Mouse (Mus musculus) heart, embryonic 14.5 days (tissue): ENCODE results near the gene Kbtbd12. TPM values are rescaled to one million over a fixed set of nuclear protein-coding genes. Genes with fewer than 3 reads are reported as not detected.

Source experiments
- ATAC-seq: fragments of 200-750 bp; cut with Nextera tagmentation; 2 replicates; pipeline ENCODE4 v1.8.0; 2017; ENCODE audit warnings: low read depth, moderate TSS enrichment; ENCODE audit not compliant: insufficient number of reproducible peaks, insufficient read depth, low FRiP score
- H3K27ac ChIP-seq, 2 experiments: fragments of 200-500 bp in 1 of 2; fragments of 300-500 bp in 1 of 2; sonication (generic) in 1 of 2; replicated peaks in 1 of 2; 2 replicates each; pipeline ENCODE4 v1.5.1; 2012 to 2014; ENCODE audit warnings: low read depth in 2 of 2, low read length in 2 of 2, control low read depth in 1 of 2, mild to moderate bottlenecking in 1 of 2, mixed read lengths in 1 of 2; ENCODE audit not compliant: control insufficient read depth in 1 of 2, insufficient read depth in 1 of 2
- H3K27me3 ChIP-seq: fragments of 300-500 bp; sonication (generic); 2 replicates; pipeline ENCODE4 v1.6.1; 2014; ENCODE audit warnings: mild to moderate bottlenecking, low read length, control low read depth; ENCODE audit not compliant: control insufficient read depth, insufficient read depth
- H3K36me3 ChIP-seq: fragments of 300-500 bp; sonication (generic); 2 replicates; pipeline ENCODE4 v1.6.1; 2014; ENCODE audit warnings: mild to moderate bottlenecking, control low read depth, low read length, mixed read lengths; ENCODE audit not compliant: control insufficient read depth, insufficient read depth
- H3K4me1 ChIP-seq, 2 experiments: fragments of 200-500 bp in 1 of 2; fragments of 300-500 bp in 1 of 2; sonication (generic) in 1 of 2; 2 replicates each; pipeline ENCODE4 v1.6.1; 2012 to 2014; ENCODE audit warnings: low read length in 2 of 2, control low read depth in 1 of 2, mixed read lengths in 1 of 2; ENCODE audit not compliant: control insufficient read depth in 2 of 2, insufficient read depth in 2 of 2
- H3K4me2 ChIP-seq: fragments of 300-500 bp; sonication (generic); 2 replicates; pipeline ENCODE4 v1.6.1; 2014; ENCODE audit warnings: mild to moderate bottlenecking, low read length
- H3K4me3 ChIP-seq, 2 experiments: fragments of 200-500 bp in 1 of 2; fragments of 300-500 bp in 1 of 2; sonication (generic) in 1 of 2; 2 replicates each; pipeline ENCODE4 v1.5.1; 2012 to 2014; ENCODE audit warnings: low read length in 2 of 2, mild to moderate bottlenecking in 2 of 2, control low read depth in 1 of 2, low read depth in 1 of 2, moderate library complexity in 1 of 2; ENCODE audit not compliant: control insufficient read depth in 1 of 2, insufficient read depth in 1 of 2
- H3K9ac ChIP-seq: fragments of 300-500 bp; sonication (generic); 2 replicates; pipeline ENCODE4 v1.6.1; 2014; ENCODE audit warnings: mild to moderate bottlenecking, low read length
- H3K9me3 ChIP-seq: fragments of 300-500 bp; sonication (generic); 2 replicates; pipeline ENCODE4 v1.6.1; 2016; ENCODE audit warnings: low read length, control low read depth; ENCODE audit not compliant: control insufficient read depth
- WGBS: fragments of 180-500 bp; shearing (Covaris S2); extraction: QIAGEN DNeasy Blood & Tissue Kit; methylation state at CpG from one replicate; pipeline ENCODE4 v1.1.7; 2014; 5-methylcytosine and 5-hydroxymethylcytosine counted together
- polyA plus RNA-seq: library from polyadenylated mRNA; unstranded; fragments of >200 nt; fragmentation: Nextera tagmentation; extraction: Ambion mirVana; gene quantifications from 2 replicates; pipeline ENCODE4 v1.2.1, GENCODE M21; 2014

Gene Kbtbd12
- polyA plus RNA-seq, 1 experiment from 2014 or later, result 22.8 TPM

DNA sequence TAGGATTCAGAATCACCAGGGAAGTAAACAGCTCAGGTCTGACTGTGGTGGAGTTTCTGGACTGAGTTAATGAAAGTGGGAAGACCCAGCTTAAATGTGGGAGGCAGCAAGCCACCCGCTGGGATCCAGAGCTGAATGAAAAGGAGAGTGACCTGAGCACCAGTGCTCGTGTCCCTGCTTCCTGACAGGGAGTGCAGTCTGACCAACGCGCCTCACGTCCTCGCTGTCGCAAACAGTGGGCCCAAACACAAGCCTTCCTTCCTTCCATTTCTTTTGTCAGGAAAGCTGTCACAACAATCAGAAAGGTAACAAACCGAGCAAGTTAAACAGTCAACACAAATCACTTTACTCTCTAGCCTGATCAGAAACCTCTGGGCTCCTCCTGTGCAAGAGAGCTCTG is 121.8 kb downstream of the Kbtbd12 start:
- Histone ChIP-seq H3K4me3 (peak overlapping the region in 1 of 2 experiments; percentile 97; a peak in 1 of 4 replicates), H3K9ac (peak overlapping the region; percentile 32; the same call in 1 of the 2 replicates), H3K4me2 (peak overlapping the region; percentile 94), H3K9me3 (no peaks in the 10 kb centered on the region), H3K36me3 (peaks cover 53% of the 10 kb centered on the region), H3K27ac (peak overlapping the region in 1 of 2 experiments; percentile 51; a peak in 1 of 4 replicates), H3K4me1 (peaks cover 34 to 59% of the 10 kb centered on the region in 2 experiments), H3K27me3 (no peaks in the 10 kb centered on the region)
- ATAC-seq, result no peak
- WGBS, result 59% methylated on average over 8 of the region's 8 CpGs

DNA sequence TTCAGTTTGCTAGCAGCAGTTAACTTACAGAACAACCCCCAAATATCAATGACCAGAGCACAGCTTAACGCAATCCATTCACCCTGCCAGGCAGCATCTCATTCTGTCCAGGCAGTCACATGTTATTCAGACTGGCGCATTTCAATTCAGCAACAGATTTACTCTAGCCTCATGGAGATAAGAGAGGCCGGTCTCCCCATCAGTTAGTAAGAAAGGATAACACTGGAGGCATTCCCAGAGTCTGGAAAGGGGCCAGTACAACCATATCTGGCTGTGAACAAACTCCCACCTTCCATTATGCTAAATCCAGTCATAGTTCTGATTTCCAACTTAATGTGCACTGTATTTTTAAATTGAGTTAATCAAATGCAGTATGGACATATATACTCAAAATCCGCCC is 123.2 kb downstream of the Kbtbd12 start:
- H3K9me3 ChIP-seq, result no peaks in the 10 kb centered on the region
- H3K36me3 ChIP-seq, result peaks cover 67% of the 10 kb centered on the region
- peak overlapping the region; percentile 45 to 46; a peak in 2 of 4 replicates for H3K27ac ChIP-seq
- H3K9ac ChIP-seq, result no peak overlapping the region
- H3K4me2 ChIP-seq, result peak overlapping the region; percentile 28; the same call in 1 of the 2 replicates
- H3K4me3 ChIP-seq, result no peak overlapping the region
- peaks cover 32 to 55% of the 10 kb centered on the region in 2 experiments for H3K4me1 ChIP-seq
- 28% methylated on average over 4 of the region's 4 CpGs for WGBS
- no peaks in the 10 kb centered on the region for H3K27me3 ChIP-seq
- no peak for ATAC-seq

DNA sequence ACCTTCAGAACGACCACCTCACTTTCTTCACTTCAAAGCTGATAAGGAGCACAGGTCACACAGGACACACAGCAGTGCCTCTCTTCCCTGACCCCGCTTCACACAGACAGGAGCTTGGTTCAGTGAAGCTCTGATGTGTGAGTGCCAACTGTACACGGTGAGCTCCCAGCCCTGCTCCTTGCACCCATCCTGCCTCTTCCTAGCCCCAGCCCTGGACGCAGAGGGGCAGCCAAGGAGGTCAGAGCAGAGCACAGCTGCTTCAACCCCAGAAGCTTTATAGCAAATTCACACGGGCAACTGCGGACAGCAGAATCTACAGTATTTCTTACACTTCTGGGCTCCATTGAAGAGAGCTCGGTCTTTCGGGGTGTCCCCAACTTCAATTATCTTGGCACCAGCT is 123.8 kb downstream of the Kbtbd12 start:
- H3K9me3 ChIP-seq, result no peaks in the 10 kb centered on the region
- H3K36me3 ChIP-seq, result peaks cover 72% of the 10 kb centered on the region
- ATAC-seq, result no peak
- H3K27ac ChIP-seq, result peak overlapping the region; percentile 45 to 46; a peak in 2 of 4 replicates
- 64% methylated on average over 8 of the region's 8 CpGs for WGBS
- peak overlapping the region; percentile 28; the same call in 1 of the 2 replicates for H3K4me2 ChIP-seq
- peaks cover 30 to 51% of the 10 kb centered on the region in 2 experiments for H3K4me1 ChIP-seq
- H3K9ac ChIP-seq, result no peak overlapping the region; the same call in 1 of the 2 replicates
- H3K4me3 ChIP-seq, result no peak overlapping the region
- no peaks in the 10 kb centered on the region for H3K27me3 ChIP-seq

DNA sequence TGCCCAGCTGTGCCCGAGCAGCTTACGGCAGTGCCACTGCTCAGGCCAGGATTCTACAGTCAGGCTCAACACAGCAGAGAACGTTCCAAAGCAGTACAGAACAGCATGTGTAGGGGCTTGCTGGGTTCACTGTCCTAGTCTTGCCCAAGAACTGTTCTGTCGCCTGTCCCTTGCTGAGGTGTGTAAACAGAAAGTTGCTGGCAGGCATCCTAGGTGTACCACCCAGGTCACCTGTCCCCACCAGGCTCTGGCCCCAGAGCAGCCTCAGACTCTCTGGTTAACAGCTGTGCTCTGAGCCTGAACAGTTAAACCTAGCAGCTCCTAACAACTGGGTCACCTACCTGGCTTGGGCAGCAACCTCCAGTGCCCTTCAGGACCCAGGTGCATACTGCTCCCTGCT is 134.7 kb downstream of the Kbtbd12 start:
- no peak for ATAC-seq
- peak overlapping the region; percentile 36 to 38; a peak in 2 of 4 replicates for H3K27ac ChIP-seq
- WGBS, result 78% methylated on average over 4 of the region's 4 CpGs

DNA sequence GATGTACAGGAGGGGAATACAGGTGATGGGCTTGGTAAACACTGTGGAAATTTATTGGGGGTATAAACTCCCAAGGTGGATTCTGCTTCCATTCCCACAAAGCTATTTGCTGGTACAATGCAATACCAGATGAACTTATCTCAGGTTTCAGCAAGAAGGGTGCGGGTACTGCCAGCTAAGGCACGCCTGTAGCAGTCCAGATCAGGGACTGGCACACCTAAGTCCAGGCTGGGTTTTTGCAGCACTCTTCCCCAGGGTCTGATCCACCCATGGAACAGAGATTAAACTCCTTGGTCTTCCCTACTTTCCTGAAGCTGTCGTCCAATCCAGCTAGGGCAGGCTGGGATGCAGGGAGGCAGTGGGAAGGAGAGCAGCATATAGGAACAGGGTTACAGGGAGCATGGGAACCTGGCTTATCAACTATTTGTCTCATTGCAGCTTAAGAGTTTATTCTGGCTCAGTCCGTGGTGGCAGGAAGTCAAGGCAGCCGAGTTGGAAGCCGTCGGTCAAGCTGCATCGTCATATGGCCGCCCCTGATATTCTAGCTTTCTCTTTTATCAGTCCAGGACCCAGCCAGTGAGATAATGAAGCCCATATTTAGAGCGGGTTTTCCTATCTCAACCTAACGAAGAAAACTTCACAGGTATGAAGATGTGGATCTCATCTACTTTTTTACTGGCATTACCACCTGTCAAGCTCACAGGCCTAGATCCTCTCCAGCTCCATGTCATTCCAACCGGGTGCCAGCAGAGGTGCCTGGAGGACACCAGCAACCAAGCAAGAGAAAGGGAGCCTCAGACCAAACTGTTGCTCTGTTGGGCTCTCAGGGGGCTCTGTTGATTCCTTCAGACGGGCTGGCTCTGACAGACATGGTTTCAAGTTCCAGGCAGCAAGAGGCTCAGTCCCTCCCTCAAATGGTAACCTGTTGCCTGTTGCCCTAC is 135.4 kb downstream of the Kbtbd12 start:
- no peak overlapping the region for H3K4me3 ChIP-seq
- ATAC-seq, result peak; percentile 32; the same call in 1 of the 2 replicates

More for the DNA sequence above, 134.7 kb downstream of the Kbtbd12 start:
- H3K36me3 ChIP-seq, result peaks cover 57% of the 10 kb centered on the region
- H3K4me1 ChIP-seq, result peaks cover 4 to 19% of the 10 kb centered on the region in 2 experiments; a peak in 3 of 4 replicates
- no peak overlapping the region for H3K4me3 ChIP-seq
- H3K27me3 ChIP-seq, result no peaks in the 10 kb centered on the region
- no peak overlapping the region for H3K9ac ChIP-seq
- H3K9me3 ChIP-seq, result no peaks in the 10 kb centered on the region
- H3K4me2 ChIP-seq, result no peak overlapping the region

DNA sequence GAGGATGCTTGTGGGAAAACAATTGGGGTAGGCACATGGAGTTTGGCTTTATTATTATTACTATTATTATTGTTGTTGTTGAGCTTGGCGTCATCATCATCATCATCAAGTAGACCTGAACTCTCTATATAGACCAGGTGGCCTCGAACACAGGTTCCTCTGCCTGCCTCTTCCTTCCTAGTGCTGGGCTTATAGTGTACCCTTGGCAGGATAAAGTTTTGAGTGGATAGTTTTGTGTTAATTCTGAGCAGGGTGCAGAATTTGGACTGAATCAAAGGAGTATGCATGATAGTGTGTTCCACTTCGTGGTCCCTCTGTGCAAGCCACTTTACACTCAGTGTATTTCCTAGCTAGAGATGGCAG is 137.4 kb downstream of the Kbtbd12 start:
- no peaks in the 10 kb centered on the region for H3K27me3 ChIP-seq
- H3K36me3 ChIP-seq, result peaks cover 51% of the 10 kb centered on the region
- peak overlapping the region; percentile 68 for H3K9ac ChIP-seq
- no peak for ATAC-seq
- H3K4me3 ChIP-seq, result peak overlapping the region; percentile 48 to 65
- peak overlapping the region; percentile 81 for H3K4me2 ChIP-seq
- H3K27ac ChIP-seq, result no peak overlapping the region
- peaks cover 4 to 19% of the 10 kb centered on the region in 2 experiments; a peak in 3 of 4 replicates for H3K4me1 ChIP-seq
- 6% methylated on average over 3 of the region's 3 CpGs for WGBS
- H3K9me3 ChIP-seq, result no peaks in the 10 kb centered on the region

More for the DNA sequence above, 135.4 kb downstream of the Kbtbd12 start:
- Histone ChIP-seq H3K4me2 (no peak overlapping the region), H3K9me3 (no peaks in the 10 kb centered on the region), H3K36me3 (peaks cover 57% of the 10 kb centered on the region), H3K27ac (peak overlapping the region; percentile 36 to 39), H3K27me3 (no peaks in the 10 kb centered on the region), H3K4me1 (peaks cover 4 to 19% of the 10 kb centered on the region in 2 experiments; a peak in 3 of 4 replicates), H3K9ac (no peak overlapping the region)
- WGBS, result 27% methylated on average over 13 of the region's 13 CpGs

DNA sequence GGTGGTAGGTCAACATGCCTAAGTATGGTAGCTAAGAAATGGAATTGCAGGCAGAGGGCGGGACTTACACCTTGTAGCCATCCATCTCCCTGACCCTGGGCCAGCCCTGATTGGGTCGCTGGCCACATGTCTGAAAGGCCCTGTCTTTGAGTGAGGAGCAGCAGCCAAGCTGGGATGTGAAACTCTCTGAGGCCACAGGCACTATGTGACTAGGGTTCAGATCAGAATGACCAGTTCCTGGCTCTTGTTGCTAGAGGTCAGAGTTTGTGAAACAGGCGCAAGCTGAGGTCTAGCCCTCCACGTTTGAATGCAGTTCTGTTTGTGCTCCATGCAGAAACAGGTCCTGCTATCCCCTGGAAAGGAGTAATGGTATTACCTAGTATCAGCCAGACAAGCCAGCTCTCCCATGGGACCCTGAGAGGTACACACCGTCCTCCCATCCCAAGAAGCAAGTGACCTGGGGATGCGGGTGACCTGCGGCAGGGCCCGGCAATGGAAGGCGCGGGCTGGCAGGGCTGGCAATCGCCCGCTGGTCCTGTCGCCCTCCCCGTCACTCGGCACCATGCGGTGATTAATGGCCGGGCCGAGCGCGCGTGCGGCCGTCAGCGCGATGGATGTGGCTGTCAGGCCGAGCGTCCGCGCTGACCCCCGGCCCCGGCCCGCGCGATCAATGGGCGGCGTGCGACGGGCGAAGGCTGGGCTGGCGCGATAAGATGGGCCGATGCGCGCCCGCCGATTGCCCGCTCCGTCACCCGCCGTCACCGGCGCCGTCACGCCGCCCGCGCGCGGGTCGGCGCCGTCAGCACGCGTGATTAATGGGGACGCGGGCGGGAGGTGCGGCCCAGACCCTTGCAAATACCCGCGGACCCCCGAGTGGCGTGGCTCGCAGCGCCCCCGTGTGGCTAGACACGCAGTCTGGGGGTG is 138.0 kb downstream of the Kbtbd12 start:
- Histone ChIP-seq H3K4me1 (peaks cover 4 to 19% of the 10 kb centered on the region in 2 experiments; a peak in 3 of 4 replicates), H3K9ac (peak overlapping the region; percentile 68), H3K9me3 (no peaks in the 10 kb centered on the region), H3K4me3 (peak overlapping the region; percentile 48 to 65), H3K4me2 (peak overlapping the region; percentile 81), H3K36me3 (peaks cover 44% of the 10 kb centered on the region), H3K27ac (no peak overlapping the region), H3K27me3 (no peaks in the 10 kb centered on the region)
- 4% methylated on average over 73 of the region's 76 CpGs for WGBS
- no peak for ATAC-seq
